Mouse (Mus musculus) liver, embryonic 14.5 days (tissue): ENCODE data around the gene Kcnip2. TPM values are rescaled to one million over a fixed set of nuclear protein-coding genes. Genes with fewer than 3 reads are reported as not detected.

Experiments used
- ATAC-seq: fragments of 200-750 bp; cut with Nextera tagmentation; 2 replicates; pipeline ENCODE4 v1.8.0; 2017; ENCODE audit warnings: moderate number of reproducible peaks, mild to moderate bottlenecking, moderate library complexity; ENCODE audit not compliant: insufficient read depth
- DNase-seq, 3 experiments: peaks; one replicate each; pipeline ENCODE4 v3.0.0-alpha.2; 2012 to 2013; ENCODE audit warnings: low read depth in 3 of 3, low spot score in 3 of 3
- H3K27ac ChIP-seq: fragments of 300-500 bp; sonication (generic); 2 replicates; pipeline ENCODE4 v1.5.1; 2014; ENCODE audit warnings: moderate library complexity, mild to moderate bottlenecking, control low read depth, inconsistent platforms
- H3K27me3 ChIP-seq: fragments of 300-500 bp; sonication (generic); 2 replicates; pipeline ENCODE4 v1.6.1; 2014; ENCODE audit warnings: mild to moderate bottlenecking, low read length, moderate library complexity; ENCODE audit not compliant: control insufficient read depth, insufficient read depth
- H3K36me3 ChIP-seq: fragments of 300-500 bp; sonication (generic); replicated peaks from 2 replicates; pipeline ENCODE4 v1.6.1; 2014; ENCODE audit warnings: low read depth; ENCODE audit not compliant: control insufficient read depth, insufficient read depth
- H3K4me1 ChIP-seq, 2 experiments: fragments of 200-500 bp in 1 of 2; fragments of 300-500 bp in 1 of 2; sonication (generic) in 1 of 2; replicated peaks; 2 replicates each; pipeline ENCODE4 v1.6.1; 2012 to 2014; ENCODE audit warnings: antibody characterized with exemption in 1 of 2, inconsistent platforms in 1 of 2, low read length in 1 of 2; ENCODE audit not compliant: control insufficient read depth in 2 of 2, insufficient read depth in 2 of 2
- H3K4me2 ChIP-seq: fragments of 300-500 bp; sonication (generic); 2 replicates; pipeline ENCODE4 v1.6.1; 2014; ENCODE audit warnings: low read depth, mild to moderate bottlenecking, control low read depth, moderate library complexity
- H3K4me3 ChIP-seq, 2 experiments: fragments of 200-500 bp in 1 of 2; fragments of 300-500 bp in 1 of 2; sonication (generic) in 1 of 2; 2 replicates each; pipeline ENCODE4 v1.5.1; 2012 to 2014; ENCODE audit warnings: low read depth in 2 of 2, low read length in 2 of 2, mild to moderate bottlenecking in 2 of 2, control low read depth in 1 of 2, inconsistent platforms in 1 of 2, moderate library complexity in 1 of 2; ENCODE audit not compliant: insufficient read depth in 1 of 2
- H3K9ac ChIP-seq: fragments of 300-500 bp; sonication (generic); replicated peaks from 2 replicates; pipeline ENCODE4 v1.6.1; 2014; ENCODE audit warnings: mild to moderate bottlenecking, control low read depth, moderate library complexity
- H3K9me3 ChIP-seq: fragments of 300-500 bp; sonication (generic); 2 replicates; pipeline ENCODE4 v1.6.1; 2016; ENCODE audit warnings: low read length, mixed read lengths; ENCODE audit not compliant: control insufficient read depth
- CTCF ChIP-seq: IDR thresholded peaks from 2 replicates; pipeline ENCODE4 v1.5.1; 2016; ENCODE audit warnings: antibody characterized with exemption, low read depth, control low read depth
- EP300 ChIP-seq: IDR thresholded peaks from 2 replicates; pipeline ENCODE4 v1.6.1; 2016; ENCODE audit warnings: antibody characterized with exemption, low read depth
- WGBS: fragments of 180-500 bp; shearing (Covaris S2); extraction: QIAGEN DNeasy Blood & Tissue Kit; methylation state at CpG from one replicate; pipeline ENCODE4 v1.1.7; 2014; ENCODE audit not compliant: insufficient replicate concordance; 5-methylcytosine and 5-hydroxymethylcytosine counted together
- polyA plus RNA-seq, 2 experiments: library from polyadenylated mRNA; depleted of rRNA in 1 of 2; stranded (reverse) in 1 of 2; unstranded in 1 of 2; fragments of >200 nt; fragmentation: Nextera tagmentation in 1 of 2; extraction: Ambion mirVana in 1 of 2; gene quantifications; 2 replicates each; pipeline versions ENCODE4 v1.2.1 to v1.2.3; 2012 to 2014

Kcnip2 gene
- polyA plus RNA-seq, 2 experiments: 1.7 TPM

- peaks cover 19 to 29% of the 10 kb centered on the region in 2 experiments for H3K4me1 ChIP-seq
- WGBS: 23% methylated on average over 12 of the region's 12 CpGs
- no peak overlapping the region for H3K27ac ChIP-seq
- TF ChIP-seq CTCF: peak; percentile 94
- TF ChIP-seq EP300: no peak
- no peak overlapping the region for H3K4me3 ChIP-seq
- H3K4me2 ChIP-seq: peak overlapping the region; percentile 33
- H3K27me3 ChIP-seq: no peaks in the 10 kb centered on the region
- H3K36me3 ChIP-seq: no peaks in the 10 kb centered on the region
- H3K9ac ChIP-seq: no peak overlapping the region; the same call in 1 of the 2 replicates
- ATAC-seq (peak; percentile 50; the same call in 1 of the 2 replicates), DNase-seq (peak in 2 of 3 experiments; percentile 42)
- no peaks in the 10 kb centered on the region for H3K9me3 ChIP-seq
These were observed 11.1 kb downstream of the Kcnip2 start for GRCm38 (mm10) chr19:45804593-45805368.

GRCm38 (mm10) chr19:45803408-45803807 is 12.5 kb downstream of the Kcnip2 start:
- Histone ChIP-seq H3K27me3 (no peaks in the 10 kb centered on the region), H3K4me1 (peaks cover 19 to 29% of the 10 kb centered on the region in 2 experiments), H3K27ac (peak overlapping the region; percentile 67), H3K9me3 (no peaks in the 10 kb centered on the region), H3K4me2 (peak overlapping the region; percentile 73), H3K4me3 (peak overlapping the region; percentile 35 to 43), H3K9ac (peak overlapping the region; percentile 59), H3K36me3 (no peaks in the 10 kb centered on the region)
- 20% methylated on average over 4 of the region's 4 CpGs for WGBS
- DNase-seq (no peak), ATAC-seq (peak; percentile 54)
- no peak for TF ChIP-seq CTCF
- no peak for TF ChIP-seq EP300

- Histone ChIP-seq H3K27me3 (no peaks in the 10 kb centered on the region), H3K9me3 (no peaks in the 10 kb centered on the region), H3K36me3 (no peaks in the 10 kb centered on the region), H3K4me3 (peak overlapping the region; percentile 35 to 43), H3K4me1 (peaks cover 19 to 29% of the 10 kb centered on the region in 2 experiments), H3K27ac (peak overlapping the region; percentile 67), H3K9ac (peak overlapping the region; percentile 59), H3K4me2 (peak overlapping the region; percentile 73)
- TF ChIP-seq CTCF (no peak), EP300 (peak; percentile 69)
- peak in 2 of 3 experiments; percentile 33 to 44 for DNase-seq
- 29% methylated on average over 4 of the region's 4 CpGs for WGBS
- ATAC-seq: peak; percentile 88
These were observed 13.2 kb downstream of the Kcnip2 start for GRCm38 (mm10) chr19:45802702-45803101.

- Histone ChIP-seq H3K4me2 (no peak overlapping the region), H3K4me1 (peaks cover 6 to 7% of the 10 kb centered on the region in 2 experiments), H3K36me3 (no peaks in the 10 kb centered on the region), H3K4me3 (no peak overlapping the region), H3K9me3 (no peaks in the 10 kb centered on the region), H3K9ac (no peak overlapping the region), H3K27ac (no peak overlapping the region), H3K27me3 (no peaks in the 10 kb centered on the region)
- ATAC-seq (no peak), DNase-seq (no peak)
- no peak for TF ChIP-seq EP300
- no peak for TF ChIP-seq CTCF
- whole genome bisulfite sequencing: 76% methylated on average over 15 of the region's 15 CpGs
These were observed 19.0 kb downstream of the Kcnip2 start for GRCm38 (mm10) chr19:45796879-45797278.

- peaks cover 7 to 8% of the 10 kb centered on the region in 2 experiments for H3K4me1 ChIP-seq
- no peaks in the 10 kb centered on the region for H3K36me3 ChIP-seq
- no peaks in the 10 kb centered on the region for H3K27me3 ChIP-seq
- H3K4me3 ChIP-seq: no peak overlapping the region
- WGBS: 31% methylated on average over 15 of the region's 15 CpGs
- H3K27ac ChIP-seq: no peak overlapping the region
- DNase-seq: peak in 1 of 3 experiments; percentile 12
- no peak for TF ChIP-seq CTCF
- no peak for TF ChIP-seq EP300
- H3K4me2 ChIP-seq: peak overlapping the region; percentile 42
- H3K9me3 ChIP-seq: no peaks in the 10 kb centered on the region
- no peak overlapping the region for H3K9ac ChIP-seq
- peak; percentile 53; the same call in 1 of the 2 replicates for ATAC-seq
These were observed 19.8 kb downstream of the Kcnip2 start for GRCm38 (mm10) chr19:45796061-45796556.
